Mouse (Mus musculus) hindbrain, embryonic 12.5 days (tissue): ENCODE results near the gene Syce2. TPM values are rescaled to one million over a fixed set of nuclear protein-coding genes. Genes with fewer than 3 reads are reported as not detected.

Experiments
- ATAC-seq: fragments of 200-750 bp; cut with Nextera tagmentation; 2 replicates; pipeline ENCODE4 v1.8.0; 2017; ENCODE audit warnings: moderate TSS enrichment; ENCODE audit not compliant: low FRiP score
- H3K27ac ChIP-seq: fragments of 300-500 bp; sonication (generic); 2 replicates; pipeline ENCODE4 v1.5.1; 2016; ENCODE audit warnings: mild to moderate bottlenecking
- H3K27me3 ChIP-seq: fragments of 300-500 bp; sonication (generic); 2 replicates; pipeline ENCODE4 v1.6.1; 2016; ENCODE audit warnings: mild to moderate bottlenecking
- H3K36me3 ChIP-seq: fragments of 300-500 bp; sonication (generic); 2 replicates; pipeline ENCODE4 v1.6.1; 2016; ENCODE audit warnings: mild to moderate bottlenecking
- H3K4me1 ChIP-seq: fragments of 300-500 bp; sonication (generic); 2 replicates; pipeline ENCODE4 v1.6.1; 2016
- H3K4me2 ChIP-seq: fragments of 300-500 bp; sonication (generic); replicated peaks from 2 replicates; pipeline ENCODE4 v1.6.1; 2016; ENCODE audit warnings: mild to moderate bottlenecking
- H3K4me3 ChIP-seq: fragments of 300-500 bp; sonication (generic); 2 replicates; pipeline ENCODE4 v1.5.1; 2016; ENCODE audit warnings: mild to moderate bottlenecking
- H3K9ac ChIP-seq: fragments of 300-500 bp; sonication (generic); 2 replicates; pipeline ENCODE4 v1.6.1; 2016; ENCODE audit warnings: mild to moderate bottlenecking, moderate library complexity
- H3K9me3 ChIP-seq: fragments of 300-500 bp; sonication (generic); replicated peaks from 2 replicates; pipeline ENCODE4 v1.6.1; 2016; ENCODE audit warnings: mild to moderate bottlenecking
- WGBS: fragments of 180-500 bp; shearing (Covaris S2); methylation state at CpG from one replicate; pipeline ENCODE4 v1.1.7; 2016; 5-methylcytosine and 5-hydroxymethylcytosine counted together
- polyA plus RNA-seq: library from polyadenylated mRNA; unstranded; fragments of >200 nt; fragmentation: Nextera tagmentation; extraction: Ambion mirVana; gene quantifications from 2 replicates; pipeline ENCODE4 v1.2.1, GENCODE M21; 2016

Gene Syce2
- polyA plus RNA-seq, 1 experiment from 2014 or later, result 37.2 TPM

DNA sequence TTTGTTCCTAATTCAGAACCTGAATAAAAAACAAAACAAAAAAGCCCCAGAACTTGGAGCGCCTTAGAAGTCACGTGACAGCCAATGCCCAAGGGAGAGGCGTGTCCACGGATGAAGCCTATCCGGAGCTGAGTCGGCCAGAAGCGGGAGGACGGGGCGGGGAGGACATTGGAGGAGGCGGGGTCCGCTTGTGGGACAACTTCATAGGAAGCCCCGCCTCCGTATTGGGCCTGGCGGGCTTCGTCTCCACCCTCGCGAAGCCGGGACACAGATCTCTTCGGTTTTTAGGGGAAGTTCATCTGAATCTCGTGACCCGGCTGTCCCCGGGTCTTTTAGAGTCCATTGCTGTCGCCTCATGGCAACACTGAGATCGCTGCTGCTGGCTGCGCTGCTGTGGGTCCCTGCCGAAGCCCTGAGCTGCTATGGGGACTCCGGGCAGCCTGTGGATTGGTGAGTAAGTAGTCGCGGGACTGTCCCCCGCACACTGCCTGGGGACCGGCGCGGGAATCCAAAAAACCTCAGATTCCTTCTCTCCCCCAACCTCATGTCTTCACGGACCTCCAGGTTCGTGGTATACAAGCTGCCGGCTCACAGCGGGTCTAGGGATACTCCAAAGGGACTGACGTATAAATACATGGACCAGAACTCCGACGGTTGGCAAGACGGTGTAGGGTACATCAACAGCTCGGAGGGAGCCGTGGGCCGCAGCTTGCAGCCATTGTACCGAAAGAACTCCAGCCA, 36.7 kb downstream of the Syce2 start, which contains the start of gene Dnase2a:
Gene Dnase2a, plus strand, starts transcription at position 140 of the 741 bp plus-strand sequence.
- H3K27ac ChIP-seq, result no peak within 1 kb of the TSS
- no peaks in the 10 kb centered on the region for H3K9me3 ChIP-seq
- H3K4me3 ChIP-seq, result peak within 1 kb of the TSS; percentile 42
- peak within 1 kb of the TSS; percentile 62 for H3K4me2 ChIP-seq
- peak; percentile 79 for ATAC-seq
- peaks cover 58% of the 10 kb centered on the region for H3K27me3 ChIP-seq
- H3K9ac ChIP-seq, result peak within 1 kb of the TSS; percentile 58
- H3K4me1 ChIP-seq, result peaks cover 22% of the 10 kb centered on the region
- WGBS, result 1% methylated on average over 45 of the region's 45 CpGs
- peaks cover 34% of the 10 kb centered on the region for H3K36me3 ChIP-seq

DNA sequence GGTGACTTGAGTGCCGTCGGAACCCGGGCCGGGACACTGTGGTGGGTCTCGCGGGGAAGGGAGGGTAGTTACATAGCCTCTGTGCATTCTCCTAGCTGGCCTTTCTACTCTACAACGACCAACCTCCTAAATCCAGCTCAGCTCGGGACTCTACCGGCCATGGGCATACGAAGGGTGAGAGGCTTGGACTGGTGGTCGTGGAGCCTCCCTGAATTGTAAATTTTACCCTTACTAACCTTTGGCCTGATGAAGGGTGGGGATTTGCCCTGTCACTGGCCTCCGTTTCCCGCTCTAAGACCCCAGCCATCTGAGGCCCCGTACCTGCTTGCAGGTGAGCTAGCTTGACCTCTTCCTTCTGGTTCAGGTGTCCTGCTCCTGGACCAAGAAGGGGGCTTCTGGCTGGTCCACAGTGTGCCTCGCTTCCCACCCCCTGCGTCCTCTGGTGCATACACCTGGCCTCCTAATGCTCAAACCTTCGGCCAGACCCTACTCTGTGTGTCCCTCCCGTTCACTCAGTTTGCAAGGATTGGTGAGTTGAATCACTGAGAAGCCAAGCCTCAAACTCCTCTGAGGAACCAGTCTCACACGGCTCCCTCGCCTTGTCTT, 37.4 kb downstream of the Syce2 start:
- ATAC-seq, result peak; percentile 15
- Histone ChIP-seq H3K36me3 (peaks cover 38% of the 10 kb centered on the region), H3K4me2 (peak overlapping the region; percentile 62), H3K27me3 (peaks cover 60% of the 10 kb centered on the region), H3K4me3 (peak overlapping the region; percentile 42), H3K9me3 (no peaks in the 10 kb centered on the region), H3K4me1 (peaks cover 21% of the 10 kb centered on the region), H3K9ac (no peak overlapping the region), H3K27ac (no peak overlapping the region)
- WGBS, result 51% methylated on average over 20 of the region's 20 CpGs

DNA sequence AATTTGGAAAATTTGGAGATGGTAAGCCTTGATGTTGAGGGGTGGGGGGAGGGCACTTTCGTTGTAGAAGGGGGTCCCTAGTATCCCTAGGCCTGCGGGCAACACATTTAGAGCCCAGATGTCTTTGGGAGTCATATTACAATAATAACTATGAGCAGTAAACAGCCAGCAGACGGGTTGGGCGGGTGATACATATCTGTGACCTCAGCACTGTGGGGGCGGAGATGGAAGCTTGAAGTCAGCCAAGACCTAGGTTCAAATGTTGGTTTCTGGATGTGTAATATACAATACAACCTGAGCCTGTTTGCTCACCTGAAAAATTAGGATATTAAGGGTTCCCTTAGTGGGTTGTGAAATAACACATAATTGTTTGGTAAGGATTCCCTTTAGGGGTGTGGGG, 38.0 kb downstream of the Syce2 start:
- H3K36me3 ChIP-seq, result peaks cover 43% of the 10 kb centered on the region
- no peak overlapping the region for H3K4me2 ChIP-seq
- H3K27me3 ChIP-seq, result peaks cover 62% of the 10 kb centered on the region
- no peaks in the 10 kb centered on the region for H3K9me3 ChIP-seq
- peaks cover 21% of the 10 kb centered on the region for H3K4me1 ChIP-seq
- no peak for ATAC-seq
- H3K4me3 ChIP-seq, result no peak overlapping the region
- WGBS, result 81% methylated on average over 5 of the region's 5 CpGs
- H3K27ac ChIP-seq, result no peak overlapping the region
- H3K9ac ChIP-seq, result no peak overlapping the region

DNA sequence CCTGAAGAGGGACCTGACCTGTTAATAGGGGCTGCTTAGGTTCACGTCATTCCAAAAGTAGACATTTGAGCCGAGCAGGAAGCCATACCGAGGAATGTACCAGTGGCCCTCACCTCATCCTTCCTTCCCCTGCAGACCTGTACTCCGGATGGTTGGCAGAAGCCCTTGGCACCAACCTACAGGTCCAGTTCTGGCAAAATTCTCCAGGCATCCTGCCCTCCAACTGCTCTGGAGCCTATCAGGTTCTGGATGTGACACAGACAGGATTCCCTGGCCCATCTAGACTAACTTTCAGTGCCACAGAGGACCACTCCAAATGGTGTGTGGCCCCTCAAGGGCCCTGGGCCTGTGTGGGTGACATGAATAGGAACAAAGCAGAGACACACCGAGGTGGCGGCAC, 38.6 kb downstream of the Syce2 start:
- Histone ChIP-seq H3K4me3 (no peak overlapping the region), H3K36me3 (peaks cover 49% of the 10 kb centered on the region), H3K27me3 (peaks cover 68% of the 10 kb centered on the region), H3K9ac (no peak overlapping the region), H3K4me1 (peaks cover 21% of the 10 kb centered on the region), H3K27ac (no peak overlapping the region), H3K9me3 (no peaks in the 10 kb centered on the region), H3K4me2 (no peak overlapping the region)
- no peak for ATAC-seq
- 80% methylated on average over 6 of the region's 6 CpGs for WGBS

DNA sequence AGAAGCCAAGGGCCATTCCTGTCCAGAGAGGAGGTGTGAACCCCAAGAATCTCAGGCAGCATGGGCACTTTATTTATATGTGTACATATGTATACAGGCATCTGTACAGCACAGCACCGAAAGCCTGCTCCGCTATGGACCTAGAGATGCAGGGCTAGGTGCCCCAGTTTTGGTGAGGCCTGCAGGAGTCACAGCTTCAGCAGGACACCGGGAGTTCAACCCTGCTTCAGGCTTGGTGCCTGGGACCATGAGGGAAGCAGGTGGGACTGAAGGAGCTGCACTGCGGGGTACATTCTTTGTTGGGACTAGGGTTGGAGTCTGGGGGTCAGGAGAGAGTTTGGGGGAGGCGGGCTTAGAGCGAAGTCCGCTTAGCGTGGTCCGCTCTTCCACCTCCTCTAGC, 39.9 kb downstream of the Syce2 start:
- no peak for ATAC-seq
- no peak overlapping the region for H3K27ac ChIP-seq
- H3K4me1 ChIP-seq, result peaks cover 21% of the 10 kb centered on the region
- no peak overlapping the region for H3K9ac ChIP-seq
- H3K4me2 ChIP-seq, result no peak overlapping the region
- no peak overlapping the region for H3K4me3 ChIP-seq
- peaks cover 62% of the 10 kb centered on the region for H3K36me3 ChIP-seq
- H3K27me3 ChIP-seq, result peaks cover 81% of the 10 kb centered on the region
- 85% methylated on average over 9 of the region's 9 CpGs for WGBS
- H3K9me3 ChIP-seq, result no peaks in the 10 kb centered on the region

DNA sequence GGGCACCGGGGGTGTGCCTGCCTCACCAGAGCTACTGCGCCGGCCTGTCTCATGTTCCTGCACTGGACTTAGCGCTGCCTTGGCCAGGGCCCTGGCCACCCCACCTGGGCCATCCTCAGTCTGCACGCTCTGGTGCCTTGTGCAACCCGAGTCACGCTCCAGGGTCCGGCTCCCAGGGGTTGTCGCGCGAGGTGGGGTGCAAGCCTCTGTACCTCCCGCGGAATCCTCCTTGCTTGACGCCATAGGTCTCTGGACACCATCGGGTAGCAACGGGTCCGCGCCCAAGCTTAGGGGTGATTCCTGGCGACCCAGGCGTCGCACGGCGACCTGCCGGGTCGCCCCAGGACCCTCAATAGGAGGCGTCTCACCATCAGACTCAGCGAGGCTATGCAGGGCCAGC, 40.5 kb downstream of the Syce2 start:
- no peaks in the 10 kb centered on the region for H3K9me3 ChIP-seq
- H3K36me3 ChIP-seq, result peaks cover 67% of the 10 kb centered on the region
- no peak overlapping the region for H3K27ac ChIP-seq
- H3K27me3 ChIP-seq, result peaks cover 86% of the 10 kb centered on the region
- no peak for ATAC-seq
- peak overlapping the region; percentile 32 for H3K4me3 ChIP-seq
- peaks cover 21% of the 10 kb centered on the region for H3K4me1 ChIP-seq
- no peak overlapping the region for H3K9ac ChIP-seq
- peak overlapping the region; percentile 55 for H3K4me2 ChIP-seq
- 20% methylated on average over 27 of the region's 27 CpGs for WGBS

DNA sequence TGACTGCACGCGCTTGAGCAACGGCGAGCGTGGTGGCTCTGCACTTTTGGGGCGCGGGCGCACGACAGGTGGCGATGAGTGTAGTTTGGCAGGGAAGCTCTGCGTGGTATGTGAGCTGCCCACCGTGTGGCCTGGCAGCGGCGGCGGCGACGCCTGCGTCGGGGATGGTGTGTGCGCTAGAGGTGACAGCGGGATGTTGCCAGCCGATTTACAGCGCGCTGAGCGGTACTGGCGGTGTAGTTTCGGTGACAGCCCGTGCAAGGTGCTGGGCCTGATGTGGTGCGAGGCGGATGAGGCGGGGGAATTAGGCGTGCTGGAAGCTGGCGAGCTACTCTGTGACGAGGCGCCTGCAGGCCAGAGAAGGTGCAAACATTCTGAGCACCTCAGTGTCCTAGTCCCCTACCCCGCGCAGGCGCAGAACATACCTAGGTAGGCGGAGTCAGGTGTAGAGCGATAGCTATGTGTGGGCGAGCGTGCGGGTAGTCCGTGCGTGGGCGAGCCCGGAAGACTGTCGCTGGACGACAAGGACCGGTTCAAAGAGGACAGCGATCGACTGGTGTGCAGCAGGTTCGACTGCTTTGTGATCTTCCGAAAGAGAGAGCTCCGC, 41.1 kb downstream of the Syce2 start:
- peak overlapping the region; percentile 55 for H3K4me2 ChIP-seq
- no peaks in the 10 kb centered on the region for H3K9me3 ChIP-seq
- peaks cover 21% of the 10 kb centered on the region for H3K4me1 ChIP-seq
- no peak overlapping the region for H3K27ac ChIP-seq
- no peak for ATAC-seq
- WGBS, result under 1% methylated on average over 55 of the region's 55 CpGs
- peak overlapping the region; percentile 49; the same call in 1 of the 2 replicates for H3K9ac ChIP-seq
- H3K4me3 ChIP-seq, result peak overlapping the region; percentile 32
- peaks cover 73% of the 10 kb centered on the region for H3K36me3 ChIP-seq
- H3K27me3 ChIP-seq, result peaks cover 92% of the 10 kb centered on the region

DNA sequence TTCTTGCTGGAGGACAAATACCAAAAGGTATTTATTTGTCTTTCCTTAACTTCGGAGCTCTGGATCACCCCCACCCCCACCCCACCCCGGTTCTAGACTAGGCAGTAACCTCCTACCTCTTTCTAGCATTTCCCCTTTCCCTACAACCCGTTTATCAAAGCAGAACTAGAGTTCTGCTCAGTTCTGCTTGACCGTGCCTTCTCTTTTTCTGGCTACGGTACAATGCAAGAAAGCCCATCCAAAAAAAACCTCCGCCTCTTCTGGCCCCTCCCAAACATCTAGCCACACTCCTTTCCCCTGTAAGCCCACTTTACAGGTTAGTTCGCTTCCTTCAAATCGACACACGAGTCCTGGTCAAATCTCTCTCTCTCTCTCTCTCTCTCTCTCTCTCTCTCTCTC, 41.6 kb downstream of the Syce2 start:
- peak overlapping the region; percentile 32 for H3K4me3 ChIP-seq
- H3K4me2 ChIP-seq, result peak overlapping the region; percentile 55
- WGBS, result 12% methylated on average over 9 of the region's 9 CpGs
- peaks cover 97% of the 10 kb centered on the region for H3K27me3 ChIP-seq
- H3K4me1 ChIP-seq, result peaks cover 19% of the 10 kb centered on the region
- H3K9ac ChIP-seq, result peak overlapping the region; percentile 49; the same call in 1 of the 2 replicates
- no peak for ATAC-seq
- H3K27ac ChIP-seq, result no peak overlapping the region
- no peaks in the 10 kb centered on the region for H3K9me3 ChIP-seq
- peaks cover 78% of the 10 kb centered on the region for H3K36me3 ChIP-seq

DNA sequence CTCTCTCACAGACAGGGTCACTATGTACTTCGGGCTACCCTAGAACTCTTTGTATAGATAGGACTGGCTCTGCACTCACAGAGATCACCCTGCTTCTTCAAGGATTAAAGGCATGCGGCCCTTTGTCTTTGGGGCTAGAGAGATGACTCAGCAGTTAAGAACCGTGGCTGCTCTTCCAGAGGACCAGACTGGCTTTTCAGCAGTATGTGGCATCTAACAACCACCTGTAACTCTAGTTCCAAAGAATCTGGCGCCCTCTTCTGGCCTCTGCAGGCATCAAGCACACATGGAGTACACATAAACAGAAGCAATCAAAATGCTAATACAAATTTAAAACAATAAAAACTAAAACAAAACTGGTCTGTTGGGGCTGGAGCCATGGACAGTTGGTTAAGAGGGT, 42.0 kb downstream of the Syce2 start:
- H3K9ac ChIP-seq, result no peak overlapping the region
- peaks cover 99% of the 10 kb centered on the region for H3K27me3 ChIP-seq
- peaks cover 81% of the 10 kb centered on the region for H3K36me3 ChIP-seq
- peak overlapping the region; percentile 55 for H3K4me2 ChIP-seq
- ATAC-seq, result no peak
- peaks cover 16% of the 10 kb centered on the region for H3K4me1 ChIP-seq
- H3K4me3 ChIP-seq, result no peak overlapping the region; the same call in 1 of the 2 replicates
- WGBS, result 34% methylated on average over 4 of the region's 4 CpGs
- no peak overlapping the region for H3K27ac ChIP-seq
- H3K9me3 ChIP-seq, result no peaks in the 10 kb centered on the region

DNA sequence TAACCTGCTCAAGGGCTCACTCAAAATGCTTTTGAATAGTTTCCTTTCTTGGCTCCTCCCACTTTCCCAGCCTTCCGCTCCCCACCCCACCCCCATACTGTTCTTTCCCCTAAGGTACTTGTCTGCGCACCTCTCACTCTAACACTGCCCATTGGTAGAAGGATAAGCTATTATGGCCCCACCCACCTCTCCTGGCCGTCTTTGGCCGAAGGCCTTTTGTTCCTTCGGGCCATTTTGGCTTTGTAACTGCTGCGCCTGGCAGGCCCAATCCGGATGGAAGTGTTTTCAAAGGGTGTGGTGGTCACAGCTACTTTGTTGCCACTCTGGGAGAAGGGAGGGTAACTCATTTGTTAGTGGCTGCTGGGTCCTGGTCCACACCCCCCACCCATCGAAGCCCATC, 43.4 kb downstream of the Syce2 start:
- Histone ChIP-seq H3K4me1 (peaks cover 11% of the 10 kb centered on the region), H3K9me3 (no peaks in the 10 kb centered on the region), H3K27ac (no peak overlapping the region), H3K36me3 (peaks cover 86% of the 10 kb centered on the region), H3K27me3 (peaks cover 95% of the 10 kb centered on the region), H3K4me2 (no peak overlapping the region), H3K4me3 (no peak overlapping the region), H3K9ac (no peak overlapping the region)
- ATAC-seq, result no peak
- WGBS, result 94% methylated on average over 8 of the region's 8 CpGs

DNA sequence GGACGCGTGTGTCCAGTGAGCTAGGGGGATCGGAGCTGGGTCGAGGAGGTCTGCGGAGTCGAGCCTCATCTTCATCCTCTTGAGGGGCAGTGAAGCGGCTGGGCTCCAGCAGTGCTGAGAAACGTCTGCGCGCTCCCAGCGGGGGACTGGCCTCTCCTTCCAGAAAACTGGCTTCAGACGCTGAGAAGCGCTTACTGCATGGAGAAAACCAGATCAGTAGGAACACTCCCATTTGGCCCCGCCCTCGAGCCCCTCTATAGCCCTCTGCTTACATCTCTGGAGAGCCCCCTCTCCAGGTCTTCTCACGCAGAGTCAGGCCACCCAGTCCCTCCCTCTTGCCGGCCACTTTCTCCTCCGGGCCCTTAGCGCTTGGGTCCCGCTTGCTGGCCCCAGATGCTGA, 45.9 kb downstream of the Syce2 start:
- Histone ChIP-seq H3K4me1 (peaks cover 8% of the 10 kb centered on the region), H3K9me3 (no peaks in the 10 kb centered on the region), H3K4me2 (no peak overlapping the region), H3K9ac (no peak overlapping the region), H3K27me3 (peaks cover 79% of the 10 kb centered on the region), H3K36me3 (peaks cover 84% of the 10 kb centered on the region), H3K4me3 (no peak overlapping the region), H3K27ac (no peak overlapping the region)
- ATAC-seq, result no peak
- 25% methylated on average over 20 of the region's 20 CpGs for WGBS

DNA sequence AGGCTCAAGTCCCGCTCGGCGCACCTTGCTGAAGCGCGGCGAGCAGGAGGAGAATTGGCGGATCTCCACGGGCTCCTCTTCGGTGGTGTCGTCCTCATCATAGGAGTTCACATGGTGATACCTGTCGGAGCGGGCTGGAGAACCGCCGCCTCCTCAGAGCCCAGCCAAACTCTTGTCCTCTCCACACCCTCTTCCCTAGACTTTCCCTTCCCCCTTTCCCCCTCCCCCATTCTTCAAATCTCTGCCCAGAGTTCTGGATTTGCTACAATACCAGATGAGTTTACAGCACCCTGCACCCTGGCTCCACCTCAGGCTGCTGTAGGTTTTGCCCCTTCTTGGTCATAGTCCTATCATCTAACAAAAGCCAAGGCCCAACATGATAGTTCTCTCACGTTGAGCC, 46.7 kb downstream of the Syce2 start:
- Histone ChIP-seq H3K9ac (no peak overlapping the region), H3K4me2 (no peak overlapping the region), H3K27ac (no peak overlapping the region), H3K27me3 (peaks cover 71% of the 10 kb centered on the region), H3K36me3 (peaks cover 84% of the 10 kb centered on the region), H3K9me3 (no peaks in the 10 kb centered on the region), H3K4me3 (no peak overlapping the region), H3K4me1 (no peaks in the 10 kb centered on the region)
- 87% methylated on average over 15 of the region's 15 CpGs for WGBS
- ATAC-seq, result no peak
